ENCODE assay signal across 8 mouse cellular contexts in the genomic region with DNA sequence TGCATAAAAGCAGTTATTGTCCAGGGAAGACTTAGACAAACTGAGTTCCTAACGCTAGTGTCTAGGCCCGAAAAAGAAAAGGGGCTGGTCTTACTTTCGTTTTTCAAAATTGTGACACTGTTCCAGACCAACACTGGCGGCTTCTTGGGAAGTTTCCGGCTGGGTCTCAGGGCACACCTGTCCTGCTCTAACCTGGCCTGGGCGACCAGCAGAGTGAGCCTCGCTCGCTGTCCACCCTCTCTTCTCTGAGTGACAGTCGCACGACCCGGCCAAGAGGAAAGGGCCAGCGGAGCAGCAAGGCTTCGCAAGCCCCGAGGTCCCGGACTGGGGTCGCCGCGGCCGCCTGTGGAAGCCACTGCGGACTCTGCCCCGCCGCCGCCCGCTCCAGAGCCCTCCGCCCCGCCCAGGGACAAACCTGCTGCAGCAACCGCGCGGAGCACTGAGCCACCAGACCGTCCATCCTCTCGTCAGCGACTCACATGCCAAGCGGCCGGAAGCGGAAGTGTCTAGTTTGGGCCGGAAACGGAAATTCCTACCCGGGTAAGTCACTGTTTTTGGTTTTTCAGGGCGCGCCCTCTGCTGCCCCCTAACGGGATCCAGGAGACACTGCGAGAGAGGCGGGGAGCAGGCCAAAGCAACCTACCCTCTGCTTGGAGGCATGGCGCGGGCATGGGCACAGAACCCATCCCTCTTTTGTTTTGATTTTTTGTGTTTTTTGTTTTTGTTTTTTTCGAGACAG. TPM values are rescaled to one million over a fixed set of nuclear protein-coding genes. Genes with fewer than 3 reads are reported as not detected.
DNase-seq lines count a peak whose midpoint lies in the region; ATAC-seq lines count a peak whose summit lies in the region.

A gene (minus strand): TSS at position 485 of the 739 bp plus-strand sequence.

- peak within 1 kb of the TSS; percentile 80 for H3K4me2 ChIP-seq in forebrain, embryonic 14.5 days (ENCODE audit: low read length)
- peak within 1 kb of the TSS; percentile 72 for H3K4me2 ChIP-seq in neural tube, embryonic 15.5 days

- DNase-seq in ES-CJ7 (ENCODE audit: low read depth, low spot score): peak; percentile 95
- peak; percentile 91 for DNase-seq in cerebellum, adult 11 months
- peak; percentile 95 for DNase-seq in forebrain, embryonic 14.5 days (ENCODE audit: low spot score)
- peak; percentile 91 to 95 for DNase-seq in heart, postnatal 14 days
- peak; percentile 93 for DNase-seq in layer of hippocampus, adult 11-12 months (ENCODE audit: low spot score)
- peak; percentile 92 to 95 for DNase-seq in lung, adult 18-20 months
- DNase-seq in testis, postnatal 14 days (ENCODE audit: low spot score): peak; percentile 91

- peak within 1 kb of the TSS; percentile 89 for H3K4me3 ChIP-seq in forebrain, embryonic 14.5 days (ENCODE audit: low read depth, low read length)
- H3K4me3 ChIP-seq in neural tube, embryonic 15.5 days (replicated peaks): peak within 1 kb of the TSS; percentile 97

- H3K9me3 ChIP-seq in forebrain, embryonic 14.5 days (replicated peaks; ENCODE audit: control insufficient read depth, low read length): no peaks in the 10 kb centered on the region
- H3K9me3 ChIP-seq in neural tube, embryonic 15.5 days (replicated peaks): no peaks in the 10 kb centered on the region

- no peaks in the 10 kb centered on the region for H3K27me3 ChIP-seq in forebrain, embryonic 14.5 days (replicated peaks; ENCODE audit: control insufficient read depth, insufficient read depth, low read length)
- H3K27me3 ChIP-seq in neural tube, embryonic 15.5 days (replicated peaks): no peaks in the 10 kb centered on the region

- peaks cover 14% of the 10 kb centered on the region; the same call in 1 of the 2 replicates for H3K4me1 ChIP-seq in forebrain, embryonic 14.5 days (ENCODE audit: control insufficient read depth, insufficient read depth, low read length)
- H3K4me1 ChIP-seq in neural tube, embryonic 15.5 days: peaks cover 25% of the 10 kb centered on the region

- H3K9ac ChIP-seq in forebrain, embryonic 14.5 days (ENCODE audit: low read length): peak within 1 kb of the TSS; percentile 83
- H3K9ac ChIP-seq in neural tube, embryonic 15.5 days (replicated peaks): peak within 1 kb of the TSS; percentile 92

- 1% methylated on average over 45 of the region's 46 CpGs for WGBS in forebrain, embryonic 14.5 days
- 2% methylated on average over 46 of the region's 46 CpGs for WGBS in neural tube, embryonic 15.5 days

- intact Hi-C loops in heart, postnatal 14 days (cut with DNase I): loop anchor here (5.0 kb wide), 1 partner anchor 62 kb away; no protein-coding TSS in a partner anchor

- ATAC-seq in forebrain, embryonic 14.5 days: peak; percentile 83
- peak; percentile 80 for ATAC-seq in neural tube, embryonic 15.5 days (ENCODE audit: low FRiP score)

- peaks cover 29% of the 10 kb centered on the region for H3K36me3 ChIP-seq in forebrain, embryonic 14.5 days (ENCODE audit: control insufficient read depth, insufficient read depth, low read length)
- H3K36me3 ChIP-seq in neural tube, embryonic 15.5 days: peaks cover 26% of the 10 kb centered on the region

- H3K27ac ChIP-seq in forebrain, embryonic 14.5 days (ENCODE audit: low read depth, low read length): 0 out of 2 replicates have a peak within 1 kb of the TSS, but pooled peaks have one; percentile 14
- H3K27ac ChIP-seq in neural tube, embryonic 15.5 days (replicated peaks): peak within 1 kb of the TSS; percentile 63

RNA-seq across cellular contexts. Expression of the gene that starts here (rescaled TPM):
- polyA plus RNA-seq in forebrain, embryonic 14.5 days (2014; fragmentation: Nextera tagmentation; extraction: Ambion mirVana): 83.2 and 86.7 TPM in 2 replicates
- 10 to 100 TPM; 32.1 to 34.5 TPM for total RNA-seq in heart, postnatal 14 days (2021)
- polyA plus RNA-seq in neural tube, embryonic 15.5 days (2015; fragmentation: Nextera tagmentation; extraction: Ambion mirVana): 66.2 and 77.0 TPM in 2 replicates

Comparison
In these comparisons a context has a peak if more than half of its experiments do, and no peak if none do; other contexts are left out.
1. Peak in every context shown above with its lines: DNase-seq, ATAC-seq, H3K4me3 ChIP-seq and H3K27ac ChIP-seq.